Mouse (Mus musculus): Measurements from ENCODE around the gene Ptprz1. TPM values are rescaled to one million over a fixed set of nuclear protein-coding genes. Genes with fewer than 3 reads are reported as not detected.
A peak's percentile ranks its signal among the peaks of the same experiment; 100 is the strongest.
"Not testable (repeated sequence)": the region's sequence is repeated elsewhere in the genome, so short reads cannot be mapped to it uniquely, and the experiment has no call there.

The Ptprz1 gene
- polyA plus RNA-seq, 1 experiment from 2014 or later, result 2.7 TPM

- Histone ChIP-seq H3K4me1 (replicated peaks; ENCODE audit: control insufficient read depth, insufficient read depth, low read length) (0 out of 2 replicates have a peak, but pooled peaks cover 2% of the 10 kb centered on the region), H3K27ac (ENCODE audit: low read length) (no peak overlapping the region), H3K4me2 (ENCODE audit: low read depth, low read length) (no peak overlapping the region), H3K4me3 (ENCODE audit: low read length) (no peak overlapping the region), H3K27me3 (ENCODE audit: control insufficient read depth, insufficient read depth, low read depth, low read length) (no peaks in the 10 kb centered on the region), H3K9ac (ENCODE audit: low read length) (no peak overlapping the region), H3K36me3 (ENCODE audit: control insufficient read depth, insufficient read depth, low read length) (no peaks in the 10 kb centered on the region), H3K9me3 (ENCODE audit: control insufficient read depth, low read length) (no peaks in the 10 kb centered on the region)
- 0 out of 2 replicates have a peak, but pooled peaks have one; percentile 41 for ATAC-seq (ENCODE audit: low read depth)
- WGBS, result 50% methylated on average over 3 of the region's 3 CpGs
These were observed 204.8 kb downstream of the Ptprz1 start for GRCm38 (mm10) chr6:23079991-23080680.

DNA sequence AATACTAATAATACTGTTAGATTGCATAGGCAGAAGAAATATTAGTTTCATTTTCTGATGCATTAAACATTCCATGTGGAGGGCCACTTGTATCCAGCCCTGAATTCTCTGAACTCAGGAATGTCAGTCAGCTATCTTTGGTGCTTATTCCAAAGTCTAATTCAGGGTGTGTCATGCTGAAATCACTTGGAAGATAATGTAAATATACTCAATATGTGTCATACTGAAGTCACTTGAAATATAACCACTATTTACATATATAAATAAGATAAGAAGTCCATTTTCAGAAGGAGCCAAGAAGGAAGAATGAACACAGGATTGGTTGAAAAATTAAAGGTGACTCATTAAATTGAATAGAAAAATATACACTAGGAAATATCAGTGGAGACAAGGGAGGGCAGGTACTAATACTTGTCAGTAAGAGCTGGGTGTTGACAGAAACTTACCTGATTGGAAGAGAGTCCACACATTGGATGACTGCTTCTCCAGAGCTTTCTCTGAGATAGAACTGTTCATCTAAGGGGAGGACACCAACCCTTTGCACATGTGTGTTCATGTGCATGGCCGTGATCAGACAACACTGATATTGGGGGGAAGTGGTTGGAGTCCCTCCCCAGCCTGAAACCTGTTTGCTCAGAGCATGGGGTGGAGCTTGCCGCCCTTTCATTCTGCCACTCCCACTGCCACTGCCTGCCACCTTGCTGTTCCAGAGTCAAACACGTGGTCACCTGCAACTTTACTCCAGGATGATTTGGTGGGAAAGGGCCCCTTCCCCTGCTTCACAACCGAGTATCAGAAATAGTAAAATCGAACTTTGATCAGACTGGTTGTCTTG is 209.5 kb downstream of the Ptprz1 start:
- H3K36me3 ChIP-seq (ENCODE audit: control insufficient read depth, insufficient read depth, low read length), result no peaks in the 10 kb centered on the region
- ATAC-seq (ENCODE audit: low read depth), result peak; percentile 59; the same call in 1 of the 2 replicates
- H3K4me3 ChIP-seq (ENCODE audit: low read length), result no peak overlapping the region
- no peaks in the 10 kb centered on the region for H3K27me3 ChIP-seq (ENCODE audit: control insufficient read depth, insufficient read depth, low read depth, low read length)
- 0 out of 2 replicates have a peak, but pooled peaks cover 2% of the 10 kb centered on the region for H3K4me1 ChIP-seq (replicated peaks; ENCODE audit: control insufficient read depth, insufficient read depth, low read length)
- 82% methylated on average over 5 of the region's 5 CpGs for WGBS
- H3K4me2 ChIP-seq (ENCODE audit: low read depth, low read length), result no peak overlapping the region
- no peak overlapping the region for H3K9ac ChIP-seq (ENCODE audit: low read length)
- H3K27ac ChIP-seq (ENCODE audit: low read length), result 0 out of 2 replicates have a peak overlapping the region, but pooled peaks have one; percentile 25
- no peaks in the 10 kb centered on the region for H3K9me3 ChIP-seq (ENCODE audit: control insufficient read depth, low read length)

DNA sequence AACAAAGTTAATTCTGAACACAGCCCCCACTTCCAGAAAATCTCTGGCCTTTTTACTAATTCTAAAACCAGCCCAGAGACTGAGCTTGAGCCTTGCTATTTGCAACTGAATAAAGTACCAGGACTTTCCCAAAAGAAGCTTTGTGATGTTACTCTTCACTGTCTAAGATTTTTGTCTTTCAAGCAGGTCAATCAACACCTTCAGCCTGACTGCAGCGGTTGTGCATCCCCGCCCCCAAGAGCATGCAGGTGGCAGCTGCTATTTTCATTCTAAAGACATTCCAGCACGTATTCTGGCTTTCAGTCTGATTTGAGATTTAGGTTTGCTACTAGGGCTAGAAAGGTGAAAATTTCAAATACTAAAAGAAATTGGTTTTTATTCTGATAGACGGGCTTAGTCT is 214.0 kb downstream of the Ptprz1 start:
- H3K4me3 ChIP-seq (ENCODE audit: low read length); H3K9me3 ChIP-seq (ENCODE audit: control insufficient read depth, low read length); H3K27ac ChIP-seq (ENCODE audit: low read length); H3K9ac ChIP-seq (ENCODE audit: low read length); H3K27me3 ChIP-seq (ENCODE audit: control insufficient read depth, insufficient read depth, low read depth, low read length); H3K4me1 ChIP-seq (replicated peaks; ENCODE audit: control insufficient read depth, insufficient read depth, low read length); H3K4me2 ChIP-seq (ENCODE audit: low read depth, low read length); ATAC-seq (ENCODE audit: low read depth); H3K36me3 ChIP-seq (ENCODE audit: control insufficient read depth, insufficient read depth, low read length): not testable (repeated sequence)
- whole genome bisulfite sequencing, result 80% methylated on average over 4 of the region's 4 CpGs

- H3K4me2 ChIP-seq (ENCODE audit: low read depth, low read length); H3K9ac ChIP-seq (ENCODE audit: low read length); H3K4me1 ChIP-seq (replicated peaks; ENCODE audit: control insufficient read depth, insufficient read depth, low read length); H3K9me3 ChIP-seq (ENCODE audit: control insufficient read depth, low read length); H3K27me3 ChIP-seq (ENCODE audit: control insufficient read depth, insufficient read depth, low read depth, low read length); H3K27ac ChIP-seq (ENCODE audit: low read length); H3K4me3 ChIP-seq (ENCODE audit: low read length); H3K36me3 ChIP-seq (ENCODE audit: control insufficient read depth, insufficient read depth, low read length); ATAC-seq (ENCODE audit: low read depth): not testable (repeated sequence)
- WGBS, result 87% methylated on average over 11 of the region's 11 CpGs
These were observed 215.2 kb downstream of the Ptprz1 start for GRCm38 (mm10) chr6:23090346-23091055.
